Mouse (Mus musculus) heart, embryonic 14.5 days (tissue): ENCODE data around the gene Mafg. TPM values are rescaled to one million over a fixed set of nuclear protein-coding genes. Genes with fewer than 3 reads are reported as not detected.
"Not testable (repeated sequence)": the region's sequence is repeated elsewhere in the genome, so short reads cannot be mapped to it uniquely, and the experiment has no call there.

Experiments used
- ATAC-seq: fragments of 200-750 bp; cut with Nextera tagmentation; 2 replicates; pipeline ENCODE4 v1.8.0; 2017; ENCODE audit warnings: low read depth, moderate TSS enrichment; ENCODE audit not compliant: insufficient number of reproducible peaks, insufficient read depth, low FRiP score
- H3K27ac ChIP-seq, 2 experiments: fragments of 200-500 bp in 1 of 2; fragments of 300-500 bp in 1 of 2; sonication (generic) in 1 of 2; replicated peaks in 1 of 2; 2 replicates each; pipeline ENCODE4 v1.5.1; 2012 to 2014; ENCODE audit warnings: low read depth in 2 of 2, low read length in 2 of 2, control low read depth in 1 of 2, mild to moderate bottlenecking in 1 of 2, mixed read lengths in 1 of 2; ENCODE audit not compliant: control insufficient read depth in 1 of 2, insufficient read depth in 1 of 2
- H3K27me3 ChIP-seq: fragments of 300-500 bp; sonication (generic); 2 replicates; pipeline ENCODE4 v1.6.1; 2014; ENCODE audit warnings: mild to moderate bottlenecking, low read length, control low read depth; ENCODE audit not compliant: control insufficient read depth, insufficient read depth
- H3K36me3 ChIP-seq: fragments of 300-500 bp; sonication (generic); 2 replicates; pipeline ENCODE4 v1.6.1; 2014; ENCODE audit warnings: mild to moderate bottlenecking, control low read depth, low read length, mixed read lengths; ENCODE audit not compliant: control insufficient read depth, insufficient read depth
- H3K4me1 ChIP-seq, 2 experiments: fragments of 200-500 bp in 1 of 2; fragments of 300-500 bp in 1 of 2; sonication (generic) in 1 of 2; 2 replicates each; pipeline ENCODE4 v1.6.1; 2012 to 2014; ENCODE audit warnings: low read length in 2 of 2, control low read depth in 1 of 2, mixed read lengths in 1 of 2; ENCODE audit not compliant: control insufficient read depth in 2 of 2, insufficient read depth in 2 of 2
- H3K4me2 ChIP-seq: fragments of 300-500 bp; sonication (generic); 2 replicates; pipeline ENCODE4 v1.6.1; 2014; ENCODE audit warnings: mild to moderate bottlenecking, low read length
- H3K4me3 ChIP-seq, 2 experiments: fragments of 200-500 bp in 1 of 2; fragments of 300-500 bp in 1 of 2; sonication (generic) in 1 of 2; 2 replicates each; pipeline ENCODE4 v1.5.1; 2012 to 2014; ENCODE audit warnings: low read length in 2 of 2, mild to moderate bottlenecking in 2 of 2, control low read depth in 1 of 2, low read depth in 1 of 2, moderate library complexity in 1 of 2; ENCODE audit not compliant: control insufficient read depth in 1 of 2, insufficient read depth in 1 of 2
- H3K9ac ChIP-seq: fragments of 300-500 bp; sonication (generic); 2 replicates; pipeline ENCODE4 v1.6.1; 2014; ENCODE audit warnings: mild to moderate bottlenecking, low read length
- H3K9me3 ChIP-seq: fragments of 300-500 bp; sonication (generic); 2 replicates; pipeline ENCODE4 v1.6.1; 2016; ENCODE audit warnings: low read length, control low read depth; ENCODE audit not compliant: control insufficient read depth
- WGBS: fragments of 180-500 bp; shearing (Covaris S2); extraction: QIAGEN DNeasy Blood & Tissue Kit; methylation state at CpG from one replicate; pipeline ENCODE4 v1.1.7; 2014; 5-methylcytosine and 5-hydroxymethylcytosine counted together
- polyA plus RNA-seq: library from polyadenylated mRNA; unstranded; fragments of >200 nt; fragmentation: Nextera tagmentation; extraction: Ambion mirVana; gene quantifications from 2 replicates; pipeline ENCODE4 v1.2.1, GENCODE M21; 2014

The Mafg gene
- polyA plus RNA-seq, 1 experiment from 2014 or later = 18.1 TPM

DNA sequence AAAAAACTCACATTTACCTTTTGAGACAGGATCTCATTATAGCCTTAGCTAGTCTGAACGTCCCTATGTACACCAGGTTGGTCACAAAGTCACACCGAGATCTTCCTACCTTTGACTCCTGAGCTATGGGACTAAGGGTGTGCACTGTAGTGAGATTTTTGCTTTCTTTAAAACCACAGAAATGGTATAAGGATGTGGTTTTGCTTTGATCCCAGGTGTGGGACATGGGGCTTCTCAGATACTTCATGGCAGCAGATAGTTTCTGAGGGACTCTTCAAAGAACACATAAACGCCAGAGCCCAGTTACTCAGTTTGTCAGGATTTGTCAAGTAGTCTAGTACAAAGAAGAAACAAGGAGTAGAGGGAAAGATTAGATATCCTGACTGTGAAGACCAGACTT is 32.7 kb downstream of the Mafg start:
- Histone ChIP-seq H3K36me3 (peaks cover 77% of the 10 kb centered on the region), H3K4me2 (no peak overlapping the region), H3K27me3 (no peaks in the 10 kb centered on the region), H3K4me1 (peaks cover 11 to 16% of the 10 kb centered on the region in 2 experiments), H3K9me3 (no peaks in the 10 kb centered on the region), H3K4me3 (no peak overlapping the region), H3K9ac (no peak overlapping the region), H3K27ac (no peak overlapping the region)
- no peak for ATAC-seq
- WGBS = 89% methylated on average over 3 of the region's 3 CpGs

DNA sequence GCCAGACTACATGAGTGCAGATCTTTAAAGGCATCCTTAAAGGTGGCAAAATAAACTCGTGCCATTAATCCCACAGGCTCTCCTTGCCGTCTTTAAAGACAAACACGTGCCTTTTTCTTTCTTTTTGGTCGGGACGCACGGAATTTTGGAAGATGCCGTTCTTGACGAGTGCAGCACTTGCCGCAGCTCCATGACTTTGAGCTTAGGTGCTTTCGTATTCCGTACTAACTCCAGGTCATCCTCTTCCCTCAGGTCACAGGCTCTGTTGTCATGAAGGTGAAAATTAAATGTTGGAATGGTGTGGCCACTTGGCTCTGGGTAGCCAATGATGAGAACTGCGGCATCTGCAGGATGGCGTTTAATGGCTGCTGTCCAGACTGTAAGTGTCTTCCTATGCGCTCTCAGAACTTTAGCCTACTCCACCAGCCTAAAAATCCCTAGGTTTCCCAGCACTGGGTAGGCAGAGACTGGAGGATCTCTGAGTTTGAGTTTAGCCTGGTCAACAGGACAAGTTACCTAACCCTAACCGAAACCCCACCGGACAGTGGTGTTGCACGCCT is 34.3 kb downstream of the Mafg start:
- ATAC-seq = no peak
- H3K27ac ChIP-seq = peak overlapping the region; percentile 68 to 92
- H3K27me3 ChIP-seq = no peaks in the 10 kb centered on the region
- peak overlapping the region; percentile 100 for H3K9ac ChIP-seq
- peak overlapping the region; percentile 59 to 99 for H3K4me3 ChIP-seq
- H3K36me3 ChIP-seq = peaks cover 77% of the 10 kb centered on the region
- H3K4me1 ChIP-seq = peaks cover 11 to 16% of the 10 kb centered on the region in 2 experiments
- WGBS = 48% methylated on average over 17 of the region's 17 CpGs
- H3K4me2 ChIP-seq = peak overlapping the region; percentile 97
- no peaks in the 10 kb centered on the region for H3K9me3 ChIP-seq

- peak within 1 kb of the TSS; percentile 97 for H3K4me2 ChIP-seq
- WGBS = under 1% methylated on average over 86 of the region's 88 CpGs
- peaks cover 11 to 16% of the 10 kb centered on the region in 2 experiments for H3K4me1 ChIP-seq
- H3K27me3 ChIP-seq = no peaks in the 10 kb centered on the region
- ATAC-seq = peak; percentile 96
- H3K27ac ChIP-seq = peak within 1 kb of the TSS; percentile 68 to 92
- H3K9ac ChIP-seq = peak within 1 kb of the TSS; percentile 100
- peak within 1 kb of the TSS; percentile 59 to 99 for H3K4me3 ChIP-seq
- H3K36me3 ChIP-seq = peaks cover 77% of the 10 kb centered on the region
- no peaks in the 10 kb centered on the region for H3K9me3 ChIP-seq
Observed at GRCm38 (mm10) chr11:120598283-120598989, 35.0 kb downstream of the Mafg start, which contains the start of the genes Alyref and Anapc11. TSS of gene Alyref (minus strand) at chr11:120598365. TSS of gene Anapc11 (plus strand) at chr11:120598421.

DNA sequence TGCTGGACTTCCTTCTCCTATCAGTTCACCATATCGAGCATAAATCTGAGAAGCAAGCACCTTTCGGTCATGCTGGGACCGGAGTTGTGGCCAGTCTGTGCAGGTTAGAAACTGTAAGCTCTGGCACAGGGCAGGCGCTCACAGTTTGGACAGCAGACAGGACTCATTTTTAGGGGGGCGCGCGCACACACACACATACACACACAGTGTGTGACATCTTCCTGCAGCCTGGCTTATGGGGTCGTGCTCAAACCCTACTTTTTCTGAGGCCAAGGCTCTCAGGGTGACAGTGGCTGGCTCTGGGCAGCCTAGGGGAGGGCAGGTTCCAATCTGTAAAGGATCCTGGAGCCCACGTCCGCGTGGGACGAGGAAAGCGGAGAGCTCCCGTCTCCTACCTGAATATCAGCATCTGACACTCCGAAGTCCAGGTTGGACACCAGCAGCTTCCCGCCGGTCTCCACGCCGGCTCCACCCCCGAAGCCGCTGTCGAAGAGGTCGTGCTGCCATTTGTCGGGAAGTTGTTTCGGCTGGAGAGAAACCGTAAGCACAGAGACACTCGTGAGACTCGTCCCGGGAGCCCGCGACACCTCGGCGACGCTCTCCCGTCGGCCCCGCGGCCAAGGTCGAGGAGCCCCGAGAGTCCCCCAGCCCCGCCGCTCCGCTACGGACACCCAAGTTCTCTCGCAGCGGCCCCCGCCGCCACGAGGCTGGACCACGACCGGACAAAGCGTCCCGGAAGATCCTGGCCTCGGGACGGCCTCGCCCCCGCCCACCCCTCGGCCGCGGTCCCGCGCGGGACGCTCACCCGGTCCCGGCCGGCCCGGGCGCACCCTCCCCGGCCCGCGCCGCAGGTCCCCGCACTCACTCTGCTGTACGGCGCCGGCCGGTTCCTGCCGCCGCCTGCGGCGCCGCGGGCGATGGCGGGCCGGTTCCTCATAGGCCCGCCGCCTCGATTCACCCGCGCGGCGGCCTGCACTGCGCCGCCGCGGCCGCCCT is 35.9 kb downstream of the Mafg start:
- ATAC-seq = peak; percentile 37
- Histone ChIP-seq H3K4me2 (peak overlapping the region; percentile 97), H3K9me3 (no peaks in the 10 kb centered on the region), H3K27me3 (no peaks in the 10 kb centered on the region), H3K9ac (peak overlapping the region; percentile 100), H3K27ac (peak overlapping the region; percentile 32 to 92; a peak in 3 of 4 replicates), H3K4me3 (peak overlapping the region; percentile 59 to 99), H3K36me3 (peaks cover 77% of the 10 kb centered on the region), H3K4me1 (peaks cover 11 to 16% of the 10 kb centered on the region in 2 experiments)
- WGBS = 4% methylated on average over 94 of the region's 99 CpGs

DNA sequence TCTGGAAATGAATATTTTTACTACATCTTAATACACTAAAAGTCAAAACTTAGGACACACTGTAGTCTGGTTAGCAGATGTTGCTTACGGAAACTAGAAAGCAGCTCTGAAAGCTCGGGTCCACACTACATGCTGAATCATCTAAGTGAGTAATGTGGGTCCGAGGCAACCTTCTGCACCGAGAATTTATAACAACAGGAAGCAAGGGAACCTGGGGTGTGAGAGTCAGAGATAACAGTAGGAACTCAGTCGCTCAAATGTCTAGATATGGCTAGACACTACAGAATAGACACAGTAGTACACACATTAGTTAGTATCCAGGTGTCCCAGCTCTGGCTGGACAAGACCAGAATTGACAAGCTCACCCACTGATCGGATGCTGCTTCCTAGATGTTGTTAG is 44.9 kb downstream of the Mafg start:
- no peaks in the 10 kb centered on the region for H3K27me3 ChIP-seq
- H3K36me3 ChIP-seq = peaks cover 94% of the 10 kb centered on the region
- H3K4me3 ChIP-seq = no peak overlapping the region
- H3K4me2 ChIP-seq = no peak overlapping the region
- H3K9ac ChIP-seq = no peak overlapping the region
- ATAC-seq = no peak
- no peaks in the 10 kb centered on the region for H3K4me1 ChIP-seq
- H3K27ac ChIP-seq = no peak overlapping the region
- H3K9me3 ChIP-seq = 0 out of 2 replicates have a peak, but pooled peaks cover 3% of the 10 kb centered on the region
- WGBS = 75% methylated on average over 6 of the region's 6 CpGs

GRCm38 (mm10) chr11:120583937-120584336 is 49.5 kb downstream of the Mafg start:
- H3K27ac ChIP-seq = no peak overlapping the region
- no peak overlapping the region for H3K4me2 ChIP-seq
- H3K36me3 ChIP-seq = peaks cover 62% of the 10 kb centered on the region
- H3K27me3 ChIP-seq = no peaks in the 10 kb centered on the region
- peaks cover 21 to 23% of the 10 kb centered on the region in 2 experiments for H3K4me1 ChIP-seq
- 0 out of 2 replicates have a peak, but pooled peaks cover 3% of the 10 kb centered on the region for H3K9me3 ChIP-seq
- no peak for ATAC-seq
- H3K4me3 ChIP-seq = no peak overlapping the region
- WGBS = 100% methylated on average over 1 of the region's 1 CpGs
- no peak overlapping the region for H3K9ac ChIP-seq

GRCm38 (mm10) chr11:120582982-120583293 is 50.5 kb downstream of the Mafg start:
- peaks cover 62% of the 10 kb centered on the region for H3K36me3 ChIP-seq
- not testable (repeated sequence) for H3K27ac ChIP-seq, H3K4me2 ChIP-seq, H3K9ac ChIP-seq, H3K4me3 ChIP-seq, H3K27me3 ChIP-seq, H3K9me3 ChIP-seq, ATAC-seq
- peaks cover 21 to 23% of the 10 kb centered on the region in 2 experiments for H3K4me1 ChIP-seq
- 88% methylated on average over 2 of the region's 2 CpGs for WGBS
